Mouse (Mus musculus): Measurements from ENCODE around the gene Fut9. TPM values are rescaled to one million over a fixed set of nuclear protein-coding genes. Genes with fewer than 3 reads are reported as not detected.

Gene Fut9
- polyA plus RNA-seq, 1 experiment from 2014 or later: not detected

GRCm38 (mm10) chr4:25721576-25721975 is 78.5 kb downstream of the Fut9 start:
- WGBS (ENCODE audit: missing documents): 79% methylated on average over 5 of the region's 5 CpGs
- Histone ChIP-seq H3K79me2 (ENCODE audit: inconsistent target) (no peaks in the 10 kb centered on the region), H3K27ac (no peak overlapping the region), H3K4me3 (ENCODE audit: inconsistent target) (no peak overlapping the region), H3K36me3 (ENCODE audit: inconsistent target) (no peaks in the 10 kb centered on the region)

- WGBS (ENCODE audit: missing documents): 67% methylated on average over 2 of the region's 2 CpGs
- no peaks in the 10 kb centered on the region for H3K79me2 ChIP-seq (ENCODE audit: inconsistent target)
- H3K4me3 ChIP-seq (ENCODE audit: inconsistent target): no peak overlapping the region
- H3K36me3 ChIP-seq (ENCODE audit: inconsistent target): no peaks in the 10 kb centered on the region
- no peak overlapping the region for H3K27ac ChIP-seq
Measured at GRCm38 (mm10) chr4:25713907-25714306, 86.1 kb downstream of the Fut9 start.

GRCm38 (mm10) chr4:25684976-25685375 is 115.1 kb downstream of the Fut9 start:
- WGBS (ENCODE audit: missing documents): 93% methylated on average over 3 of the region's 3 CpGs
- Histone ChIP-seq H3K27ac (no peak overlapping the region), H3K36me3 (ENCODE audit: inconsistent target) (no peaks in the 10 kb centered on the region), H3K79me2 (ENCODE audit: inconsistent target) (no peaks in the 10 kb centered on the region), H3K4me3 (ENCODE audit: inconsistent target) (no peak overlapping the region)

- Histone ChIP-seq H3K4me3 (ENCODE audit: inconsistent target) (no peak overlapping the region), H3K27ac (no peak overlapping the region), H3K36me3 (ENCODE audit: inconsistent target) (no peaks in the 10 kb centered on the region), H3K79me2 (ENCODE audit: inconsistent target) (no peaks in the 10 kb centered on the region)
- 82% methylated on average over 1 of the region's 1 CpGs for WGBS (ENCODE audit: missing documents)
Measured at GRCm38 (mm10) chr4:25664196-25664595, 135.8 kb downstream of the Fut9 start.

DNA sequence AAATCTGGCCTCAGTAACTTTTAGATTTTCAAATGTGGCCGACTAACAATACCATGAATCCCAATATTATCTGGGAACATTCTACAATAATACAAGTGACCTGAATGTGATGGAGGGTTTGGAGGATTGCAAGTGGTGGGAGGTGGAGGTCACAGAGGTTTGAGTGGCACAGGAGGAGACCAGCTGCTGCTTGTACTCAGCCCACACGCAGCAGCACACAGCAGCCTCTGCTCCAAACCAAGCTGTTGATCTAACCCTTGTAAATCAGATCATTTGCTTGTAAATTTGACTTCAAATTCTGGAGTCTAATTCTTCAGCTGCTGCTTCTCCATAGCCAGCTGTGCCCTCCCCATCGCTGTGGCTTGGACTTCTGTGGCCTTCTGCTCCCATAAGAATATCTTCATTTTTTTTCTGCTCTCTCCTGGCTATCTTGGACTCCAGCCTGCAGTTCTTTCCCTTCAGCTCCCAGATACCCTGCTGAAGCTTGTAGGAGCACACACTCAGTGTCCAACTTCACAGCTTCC is 138.8 kb downstream of the Fut9 start:
- Histone ChIP-seq H3K79me2 (ENCODE audit: inconsistent target) (no peaks in the 10 kb centered on the region), H3K4me3 (ENCODE audit: inconsistent target) (no peak overlapping the region), H3K27ac (no peak overlapping the region), H3K36me3 (ENCODE audit: inconsistent target) (no peaks in the 10 kb centered on the region)
- 89% methylated on average over 3 of the region's 3 CpGs for WGBS (ENCODE audit: missing documents)

GRCm38 (mm10) chr4:25658792-25659191 is 141.3 kb downstream of the Fut9 start:
- no peaks in the 10 kb centered on the region for H3K79me2 ChIP-seq (ENCODE audit: inconsistent target)
- no peak overlapping the region for H3K4me3 ChIP-seq (ENCODE audit: inconsistent target)
- H3K27ac ChIP-seq: no peak overlapping the region
- H3K36me3 ChIP-seq (ENCODE audit: inconsistent target): no peaks in the 10 kb centered on the region
- 89% methylated on average over 3 of the region's 3 CpGs for WGBS (ENCODE audit: missing documents)

DNA sequence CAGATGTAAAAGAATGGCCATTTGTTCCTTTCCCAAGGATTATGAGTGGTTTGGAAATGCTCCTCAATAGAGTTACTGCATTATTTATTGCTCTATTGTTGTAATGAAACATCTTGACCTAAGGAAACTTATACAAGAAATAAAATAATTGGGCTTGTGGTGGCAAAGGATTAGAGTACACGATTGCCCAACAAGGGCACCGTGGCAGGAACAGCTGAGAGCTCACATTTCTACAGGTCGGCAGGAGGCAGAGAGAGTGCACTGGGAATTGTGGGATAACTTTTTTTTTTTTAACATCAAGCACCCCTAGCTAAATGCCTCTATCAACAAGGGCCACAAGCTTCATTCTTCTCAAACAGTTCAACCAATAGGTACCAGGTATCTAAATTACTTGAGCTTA is 148.1 kb downstream of the Fut9 start:
- H3K4me3 ChIP-seq (ENCODE audit: inconsistent target): no peak overlapping the region
- WGBS (ENCODE audit: missing documents): 94% methylated on average over 3 of the region's 3 CpGs
- H3K79me2 ChIP-seq (ENCODE audit: inconsistent target): no peaks in the 10 kb centered on the region
- no peak overlapping the region for H3K27ac ChIP-seq
- H3K36me3 ChIP-seq (ENCODE audit: inconsistent target): no peaks in the 10 kb centered on the region

- Histone ChIP-seq H3K36me3 (ENCODE audit: inconsistent target) (no peaks in the 10 kb centered on the region), H3K79me2 (ENCODE audit: inconsistent target) (no peaks in the 10 kb centered on the region), H3K27ac (no peak overlapping the region), H3K4me3 (ENCODE audit: inconsistent target) (no peak overlapping the region)
- WGBS (ENCODE audit: missing documents): 97% methylated on average over 2 of the region's 2 CpGs
Measured at GRCm38 (mm10) chr4:25648107-25648506, 151.9 kb downstream of the Fut9 start.

- Histone ChIP-seq H3K36me3 (ENCODE audit: inconsistent target) (no peaks in the 10 kb centered on the region), H3K4me3 (ENCODE audit: inconsistent target) (no peak overlapping the region), H3K79me2 (ENCODE audit: inconsistent target) (no peaks in the 10 kb centered on the region), H3K27ac (no peak overlapping the region)
- 59% methylated on average over 1 of the region's 1 CpGs for WGBS (ENCODE audit: missing documents)
Measured at GRCm38 (mm10) chr4:25647593-25647992, 152.5 kb downstream of the Fut9 start.

DNA sequence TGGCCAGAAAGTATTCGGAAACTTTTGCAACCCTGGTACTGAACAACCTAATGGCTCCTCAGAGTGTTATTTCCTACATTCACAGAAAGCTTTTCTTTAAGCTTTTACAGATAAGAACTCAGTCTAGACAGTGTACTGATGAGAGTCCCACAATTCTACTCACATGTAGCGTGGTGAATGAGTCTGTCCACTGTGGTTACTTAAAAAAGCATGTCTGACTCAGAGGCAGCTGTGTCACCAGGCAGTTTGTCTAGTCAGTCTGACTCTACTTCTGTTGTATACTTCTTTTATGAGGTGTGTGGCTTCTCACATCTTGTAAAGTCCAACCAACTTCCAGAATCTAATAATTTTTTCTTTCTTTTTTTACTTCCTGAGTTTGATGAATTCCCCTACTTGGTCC is 154.5 kb downstream of the Fut9 start:
- Histone ChIP-seq H3K36me3 (ENCODE audit: inconsistent target) (no peaks in the 10 kb centered on the region), H3K27ac (no peak overlapping the region), H3K4me3 (ENCODE audit: inconsistent target) (no peak overlapping the region), H3K79me2 (ENCODE audit: inconsistent target) (no peaks in the 10 kb centered on the region)
- 69% methylated on average over 2 of the region's 2 CpGs for WGBS (ENCODE audit: missing documents)

GRCm38 (mm10) chr4:25641993-25642392 is 158.1 kb downstream of the Fut9 start:
- 79% methylated on average over 4 of the region's 4 CpGs for WGBS (ENCODE audit: missing documents)
- Histone ChIP-seq H3K4me3 (ENCODE audit: inconsistent target) (no peak overlapping the region), H3K79me2 (ENCODE audit: inconsistent target) (no peaks in the 10 kb centered on the region), H3K27ac (no peak overlapping the region), H3K36me3 (ENCODE audit: inconsistent target) (no peaks in the 10 kb centered on the region)

DNA sequence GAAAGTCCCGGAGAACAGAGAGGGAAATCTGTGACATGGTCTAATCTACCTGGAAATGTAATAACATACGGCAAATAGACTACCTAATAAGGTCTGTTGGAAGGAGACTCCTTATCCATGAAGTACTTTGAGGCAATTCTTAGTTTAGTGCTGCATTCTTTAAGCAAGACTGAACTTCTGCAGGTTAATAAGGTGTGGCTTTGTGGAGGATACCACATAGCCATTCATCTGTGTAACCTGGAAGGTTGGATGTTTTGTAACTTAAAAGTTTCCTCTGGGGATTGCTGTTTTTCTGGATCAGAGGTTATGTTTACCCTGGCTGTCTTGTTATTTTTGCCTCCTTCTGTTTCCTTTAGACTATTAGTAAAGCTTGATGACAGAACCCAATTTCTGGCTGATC is 166.8 kb downstream of the Fut9 start:
- H3K79me2 ChIP-seq (ENCODE audit: inconsistent target): no peaks in the 10 kb centered on the region
- no peak overlapping the region for H3K4me3 ChIP-seq (ENCODE audit: inconsistent target)
- WGBS (ENCODE audit: missing documents): 82% methylated on average over 2 of the region's 2 CpGs
- H3K27ac ChIP-seq: no peak overlapping the region
- no peaks in the 10 kb centered on the region for H3K36me3 ChIP-seq (ENCODE audit: inconsistent target)

DNA sequence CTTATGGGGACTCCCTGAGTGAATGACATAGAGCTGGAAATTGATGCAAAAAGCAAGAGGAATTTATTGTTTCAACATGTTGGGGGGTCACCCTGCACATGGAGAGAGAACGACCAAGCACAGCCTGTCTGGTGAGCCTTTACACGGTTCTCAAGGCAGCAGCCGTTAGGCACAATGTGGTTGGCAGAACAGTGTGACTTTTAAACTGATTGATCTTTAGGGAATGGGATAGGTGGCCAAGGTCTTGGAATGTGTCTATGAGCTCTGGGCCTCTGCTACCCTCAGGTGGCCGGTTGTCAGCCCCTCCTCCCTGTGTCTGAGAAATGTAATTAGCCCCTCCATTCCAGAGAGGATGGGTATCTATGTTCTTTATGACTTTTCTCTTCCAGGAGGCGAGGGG is 171.9 kb downstream of the Fut9 start:
- Histone ChIP-seq H3K36me3 (ENCODE audit: inconsistent target) (no peaks in the 10 kb centered on the region), H3K27ac (no peak overlapping the region)
- 75% methylated on average over 5 of the region's 5 CpGs for WGBS (ENCODE audit: missing documents)

GRCm38 (mm10) chr4:25627467-25627866 is 172.6 kb downstream of the Fut9 start:
- no peak overlapping the region for H3K4me3 ChIP-seq (ENCODE audit: inconsistent target)
- WGBS (ENCODE audit: missing documents): 96% methylated on average over 9 of the region's 9 CpGs
- no peaks in the 10 kb centered on the region for H3K36me3 ChIP-seq (ENCODE audit: inconsistent target)
- H3K79me2 ChIP-seq (ENCODE audit: inconsistent target): no peaks in the 10 kb centered on the region
- no peak overlapping the region for H3K27ac ChIP-seq

More for the DNA sequence above, 171.9 kb downstream of the Fut9 start:
- H3K79me2 ChIP-seq (ENCODE audit: inconsistent target): no peaks in the 10 kb centered on the region
- no peak overlapping the region for H3K4me3 ChIP-seq (ENCODE audit: inconsistent target)

DNA sequence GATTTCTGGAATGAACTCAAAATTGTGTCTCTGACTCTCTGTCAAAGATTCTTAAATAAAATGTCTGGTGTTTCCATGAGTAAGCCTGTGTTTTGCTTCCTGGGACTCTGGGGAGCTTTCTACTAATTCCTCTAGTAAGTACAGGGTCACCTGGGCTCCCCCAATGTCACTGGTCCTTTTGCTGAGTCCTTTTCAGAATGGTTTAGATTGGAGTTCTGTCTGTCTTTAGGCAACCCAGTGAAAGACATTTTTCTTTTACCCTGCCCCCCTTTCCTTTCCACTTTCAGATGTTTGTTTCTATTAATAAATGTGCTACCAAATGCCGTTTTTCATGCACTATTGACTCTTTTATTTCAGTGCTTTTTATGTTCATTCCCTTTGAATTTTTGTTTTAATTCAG is 173.0 kb downstream of the Fut9 start:
- H3K4me3 ChIP-seq (ENCODE audit: inconsistent target): no peak overlapping the region
- no peaks in the 10 kb centered on the region for H3K79me2 ChIP-seq (ENCODE audit: inconsistent target)
- no peak overlapping the region for H3K27ac ChIP-seq
- no peaks in the 10 kb centered on the region for H3K36me3 ChIP-seq (ENCODE audit: inconsistent target)
- WGBS (ENCODE audit: missing documents): 73% methylated on average over 1 of the region's 1 CpGs

DNA sequence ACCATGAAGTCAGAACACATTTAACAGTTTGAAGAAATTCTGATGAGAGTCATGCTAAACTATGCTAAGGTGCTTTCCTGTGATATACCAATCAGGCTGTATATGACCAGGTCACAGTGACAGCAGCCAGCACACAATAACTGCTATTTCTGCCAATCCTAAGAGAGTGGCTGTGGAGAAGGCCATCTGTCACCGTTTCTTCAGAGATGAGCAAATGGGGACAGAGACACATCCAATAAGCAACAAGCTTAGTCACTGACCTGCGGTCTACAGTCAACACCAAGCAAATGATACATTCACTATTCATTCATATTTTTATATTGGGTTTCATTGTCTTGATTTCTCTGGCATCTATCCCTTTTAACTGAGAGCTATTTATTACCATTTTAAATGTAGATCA is 176.9 kb downstream of the Fut9 start:
- H3K36me3 ChIP-seq (ENCODE audit: inconsistent target): no peaks in the 10 kb centered on the region
- no peak overlapping the region for H3K4me3 ChIP-seq (ENCODE audit: inconsistent target)
- 86% methylated on average over 2 of the region's 2 CpGs for WGBS (ENCODE audit: missing documents)
- H3K79me2 ChIP-seq (ENCODE audit: inconsistent target): no peaks in the 10 kb centered on the region
- no peak overlapping the region for H3K27ac ChIP-seq

Data from macrophage (primary cell).